Mouse (Mus musculus) testis, postnatal 10 days (tissue): ENCODE measurements at regions not wholly inside any gene's neighbourhood (a gene's known extent, or its start where the extent isn't known, plus 50 kb on each side); places are given as distances from the start of the nearest gene placed in this dataset.

Experiments
- DNase-seq: peaks from one replicate; pipeline ENCODE4 v3.0.0; 2021; ENCODE audit warnings: low spot score

GRCm38 (mm10) chr4:124542696-124543095 lies 67.9 kb downstream of the 3100002H09Rik start:
- DNase-seq = no peak

- DNase-seq = no peak
Measured at GRCm38 (mm10) chr4:124538471-124538870, 72.1 kb downstream of the 3100002H09Rik start.

GRCm38 (mm10) chr4:124537681-124538080 lies 72.9 kb downstream of the 3100002H09Rik start:
- DNase-seq = no peak

- DNase-seq = no peak
Measured at GRCm38 (mm10) chr4:124533614-124534013, 77.0 kb downstream of the 3100002H09Rik start.

GRCm38 (mm10) chr4:124530596-124530995 lies 80.0 kb downstream of the 3100002H09Rik start:
- no peak for DNase-seq

- DNase-seq = no peak
Measured at GRCm38 (mm10) chr4:124526822-124527221, 83.8 kb downstream of the 3100002H09Rik start.

- no peak for DNase-seq
Measured at GRCm38 (mm10) chr4:124526362-124526761, 84.2 kb downstream of the 3100002H09Rik start.

GRCm38 (mm10) chr4:124520309-124520708 lies 90.3 kb downstream of the 3100002H09Rik start:
- no peak for DNase-seq

GRCm38 (mm10) chr4:124511761-124512160 lies 98.8 kb downstream of the 3100002H09Rik start:
- DNase-seq = no peak

GRCm38 (mm10) chr4:124510816-124511215 lies 99.8 kb downstream of the 3100002H09Rik start:
- DNase-seq = no peak

GRCm38 (mm10) chr4:124509695-124510094 lies 100.9 kb downstream of the 3100002H09Rik start:
- DNase-seq = peak; percentile 73

- no peak for DNase-seq
Measured at GRCm38 (mm10) chr4:124506083-124506647, 104.4 kb downstream of the 3100002H09Rik start.

- no peak for DNase-seq
Measured at GRCm38 (mm10) chr4:124501785-124502184, 108.8 kb downstream of the 3100002H09Rik start.

GRCm38 (mm10) chr4:124498043-124498442 lies 112.6 kb downstream of the 3100002H09Rik start:
- no peak for DNase-seq

- DNase-seq = no peak
Measured at GRCm38 (mm10) chr4:124485941-124486581, 124.5 kb downstream of the 3100002H09Rik start.

GRCm38 (mm10) chr4:124484613-124485586 lies 125.7 kb downstream of the 3100002H09Rik start:
- no peak for DNase-seq

- DNase-seq = no peak
Measured at GRCm38 (mm10) chr4:124477870-124478301, 132.7 kb downstream of the 3100002H09Rik start.

- no peak for DNase-seq
Measured at GRCm38 (mm10) chr4:124477359-124477868, 133.2 kb downstream of the 3100002H09Rik start.

GRCm38 (mm10) chr4:124465229-124465820 lies 145.3 kb downstream of the 3100002H09Rik start:
- DNase-seq = no peak

- no peak for DNase-seq
Measured at GRCm38 (mm10) chr4:124455511-124456338, 154.9 kb downstream of the 3100002H09Rik start.

- DNase-seq = no peak
Measured at GRCm38 (mm10) chr4:124451131-124451530, 159.5 kb downstream of the 3100002H09Rik start.
